Mouse (Mus musculus) bone marrow macrophage, adult 2 months (primary cell): ENCODE results near the gene E2f6. TPM values are rescaled to one million over a fixed set of nuclear protein-coding genes. Genes with fewer than 3 reads are reported as not detected.

Experiments used
- H3K27ac ChIP-seq: 2 replicates; pipeline ENCODE4 v1.5.1; 2012; ENCODE audit warnings: low read depth, low read length; ENCODE audit not compliant: insufficient read depth
- H3K4me1 ChIP-seq: 2 replicates; pipeline ENCODE4 v1.6.1; 2012; ENCODE audit warnings: low read length; ENCODE audit not compliant: control insufficient read depth, insufficient read depth
- H3K4me3 ChIP-seq: 2 replicates; pipeline ENCODE4 v1.5.1; 2012; ENCODE audit warnings: mild to moderate bottlenecking, low read length, moderate library complexity; ENCODE audit not compliant: insufficient read depth
- CTCF ChIP-seq: IDR thresholded peaks from 2 replicates; pipeline ENCODE4 v1.5.1; 2012; ENCODE audit warnings: low read depth, mild to moderate bottlenecking, low read length, moderate library complexity
- POLR2A ChIP-seq: IDR thresholded peaks from 2 replicates; pipeline ENCODE4 v1.6.1; 2012; ENCODE audit warnings: mild to moderate bottlenecking, low read depth, low read length, borderline replicate concordance
- polyA plus RNA-seq: library from polyadenylated mRNA; stranded (reverse); fragments of >200 nt; gene quantifications from 2 replicates; pipeline ENCODE4 v1.2.4, GENCODE M21; 2012; ENCODE audit not compliant: missing spikeins, insufficient read depth, insufficient read length

Gene E2f6
- polyA plus RNA-seq, 1 experiment = 19.0 TPM

GRCm38 (mm10) chr12:16856306-16856679, 45.5 kb downstream of the E2f6 start:
- no peak for TF ChIP-seq CTCF
- TF ChIP-seq POLR2A = no peak
- no peak overlapping the region for H3K27ac ChIP-seq
- H3K4me1 ChIP-seq = peaks cover 7% of the 10 kb centered on the region; the same call in 1 of the 2 replicates
- H3K4me3 ChIP-seq = no peak overlapping the region

- Histone ChIP-seq H3K4me3 (no peak overlapping the region), H3K4me1 (peaks cover 7% of the 10 kb centered on the region; the same call in 1 of the 2 replicates), H3K27ac (no peak overlapping the region)
- TF ChIP-seq CTCF (no peak), POLR2A (no peak)
Measured at GRCm38 (mm10) chr12:16858081-16858480, 47.3 kb downstream of the E2f6 start.

- TF ChIP-seq CTCF (no peak), POLR2A (no peak)
- Histone ChIP-seq H3K27ac (no peak overlapping the region), H3K4me1 (peaks cover 5% of the 10 kb centered on the region), H3K4me3 (no peak overlapping the region)
Measured at GRCm38 (mm10) chr12:16859781-16860180, 49.0 kb downstream of the E2f6 start.

GRCm38 (mm10) chr12:16860533-16860932, 49.8 kb downstream of the E2f6 start:
- Histone ChIP-seq H3K4me1 (peaks cover 10% of the 10 kb centered on the region), H3K4me3 (no peak overlapping the region)
- TF ChIP-seq CTCF (no peak), POLR2A (no peak)

GRCm38 (mm10) chr12:16860961-16861360, 50.2 kb downstream of the E2f6 start:
- Histone ChIP-seq H3K4me1 (peaks cover 12% of the 10 kb centered on the region), H3K27ac (no peak overlapping the region), H3K4me3 (no peak overlapping the region)
- TF ChIP-seq POLR2A (no peak), CTCF (no peak)

More at GRCm38 (mm10) chr12:16860533-16860932, 49.8 kb downstream of the E2f6 start:
- no peak overlapping the region for H3K27ac ChIP-seq

GRCm38 (mm10) chr12:16864477-16864876, 53.7 kb downstream of the E2f6 start:
- H3K4me1 ChIP-seq = peaks cover 31% of the 10 kb centered on the region
- no peak overlapping the region for H3K4me3 ChIP-seq
- TF ChIP-seq CTCF (no peak), POLR2A (no peak)
- no peak overlapping the region for H3K27ac ChIP-seq

- H3K27ac ChIP-seq = peak overlapping the region; percentile 61
Measured at GRCm38 (mm10) chr12:16865871-16866270, 55.1 kb downstream of the E2f6 start.

GRCm38 (mm10) chr12:16866460-16866859, 55.7 kb downstream of the E2f6 start:
- H3K4me3 ChIP-seq = no peak overlapping the region
- peaks cover 44% of the 10 kb centered on the region for H3K4me1 ChIP-seq
- TF ChIP-seq CTCF = no peak
- no peak for TF ChIP-seq POLR2A
- H3K27ac ChIP-seq = 0 out of 2 replicates have a peak overlapping the region, but pooled peaks have one; percentile 13

More at GRCm38 (mm10) chr12:16865871-16866270, 55.1 kb downstream of the E2f6 start:
- Histone ChIP-seq H3K4me3 (no peak overlapping the region), H3K4me1 (peaks cover 43% of the 10 kb centered on the region)
- no peak for TF ChIP-seq CTCF
- TF ChIP-seq POLR2A = no peak

GRCm38 (mm10) chr12:16867306-16867705, 56.5 kb downstream of the E2f6 start:
- TF ChIP-seq POLR2A (no peak), CTCF (no peak)
- H3K27ac ChIP-seq = no peak overlapping the region

GRCm38 (mm10) chr12:16868618-16869017, 57.9 kb downstream of the E2f6 start:
- no peak overlapping the region for H3K4me3 ChIP-seq
- H3K27ac ChIP-seq = no peak overlapping the region
- TF ChIP-seq CTCF (0 out of 2 replicates have a peak, but pooled peaks have one; percentile 5), POLR2A (no peak)
- peaks cover 50% of the 10 kb centered on the region for H3K4me1 ChIP-seq

More at GRCm38 (mm10) chr12:16867306-16867705, 56.5 kb downstream of the E2f6 start:
- peaks cover 44% of the 10 kb centered on the region for H3K4me1 ChIP-seq
- no peak overlapping the region for H3K4me3 ChIP-seq

GRCm38 (mm10) chr12:16869091-16869778, 58.5 kb downstream of the E2f6 start:
- no peak overlapping the region for H3K4me3 ChIP-seq
- H3K4me1 ChIP-seq = peaks cover 56% of the 10 kb centered on the region
- no peak overlapping the region for H3K27ac ChIP-seq
- TF ChIP-seq CTCF = no peak
- no peak for TF ChIP-seq POLR2A
